Mouse (Mus musculus): ENCODE measurements around the gene Mtr. TPM values are rescaled to one million over a fixed set of nuclear protein-coding genes. Genes with fewer than 3 reads are reported as not detected.
A peak's percentile ranks its signal among the peaks of the same experiment; 100 is the strongest.

Gene Mtr
- polyA plus RNA-seq, 1 experiment: 8.8 TPM

DNA sequence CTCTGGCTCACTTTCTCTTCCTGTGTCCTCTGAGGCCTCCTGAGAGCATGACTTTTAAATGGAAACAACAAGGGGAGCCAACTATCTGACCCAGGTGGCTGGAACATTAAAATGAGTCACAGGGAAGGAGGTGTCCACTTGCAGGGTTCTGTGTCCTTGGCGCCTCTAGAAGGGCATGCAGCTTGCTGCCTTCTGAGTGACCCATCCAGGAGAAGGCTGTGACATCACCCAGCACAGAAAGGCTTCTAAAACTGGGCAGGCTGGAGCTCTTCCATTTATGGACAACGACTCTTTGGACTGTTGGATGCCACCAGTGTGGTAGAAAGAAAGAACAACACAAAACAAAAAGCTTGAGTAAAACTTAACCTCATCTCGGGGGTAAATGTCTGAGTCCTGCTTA is 25.9 kb upstream of the Mtr start:
- no peaks in the 10 kb centered on the region for H3K4me1 ChIP-seq (ENCODE audit: control insufficient read depth, insufficient read depth, low read length)
- TF ChIP-seq CTCF (IDR thresholded peaks at IDR 0.05; ENCODE audit: extremely low read depth, insufficient read depth, low read length) (no peak), POLR2A (IDR thresholded peaks at IDR 0.05; ENCODE audit: extremely low read depth, insufficient read depth, low read length) (no peak)
- H3K4me3 ChIP-seq (ENCODE audit: insufficient read depth, low read length): no peak overlapping the region
- H3K27ac ChIP-seq (ENCODE audit: insufficient read depth, low read length): no peak overlapping the region

- no peak overlapping the region for H3K27ac ChIP-seq (ENCODE audit: insufficient read depth, low read length)
- TF ChIP-seq CTCF (IDR thresholded peaks at IDR 0.05; ENCODE audit: extremely low read depth, insufficient read depth, low read length): no peak
- TF ChIP-seq POLR2A (IDR thresholded peaks at IDR 0.05; ENCODE audit: extremely low read depth, insufficient read depth, low read length): no peak
Measured at GRCm38 (mm10) chr13:12274721-12275120, 16.8 kb upstream of the Mtr start.

GRCm38 (mm10) chr13:12274220-12274619 is 16.3 kb upstream of the Mtr start:
- Histone ChIP-seq H3K4me1 (ENCODE audit: control insufficient read depth, insufficient read depth, low read length) (no peaks in the 10 kb centered on the region), H3K27ac (ENCODE audit: insufficient read depth, low read length) (no peak overlapping the region), H3K4me3 (ENCODE audit: insufficient read depth, low read length) (no peak overlapping the region)
- TF ChIP-seq POLR2A (IDR thresholded peaks at IDR 0.05; ENCODE audit: extremely low read depth, insufficient read depth, low read length): no peak
- no peak for TF ChIP-seq CTCF (IDR thresholded peaks at IDR 0.05; ENCODE audit: extremely low read depth, insufficient read depth, low read length)

More at GRCm38 (mm10) chr13:12274721-12275120, 16.8 kb upstream of the Mtr start:
- Histone ChIP-seq H3K4me1 (ENCODE audit: control insufficient read depth, insufficient read depth, low read length) (no peaks in the 10 kb centered on the region), H3K4me3 (ENCODE audit: insufficient read depth, low read length) (no peak overlapping the region)

DNA sequence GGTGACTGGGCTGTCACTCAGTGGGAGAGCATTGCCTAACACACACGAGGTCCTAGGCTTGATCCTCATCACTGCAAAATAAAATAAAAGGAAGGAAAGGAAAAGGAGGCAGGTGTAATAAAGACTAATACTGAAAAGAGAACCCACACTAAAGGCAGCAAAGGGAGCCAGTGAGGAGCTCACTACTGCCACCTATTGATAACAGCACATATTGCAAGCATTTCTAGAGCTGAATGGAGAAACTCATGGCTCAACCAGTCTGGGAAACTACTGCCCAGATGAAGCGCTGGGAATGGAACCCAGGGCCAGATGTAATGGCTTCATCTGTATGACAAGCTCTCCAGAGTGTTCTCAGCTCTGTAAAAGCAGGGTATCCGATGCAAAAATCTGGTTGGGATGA is 15.0 kb upstream of the Mtr start:
- Histone ChIP-seq H3K4me3 (ENCODE audit: insufficient read depth, low read length) (no peak overlapping the region), H3K4me1 (ENCODE audit: control insufficient read depth, insufficient read depth, low read length) (no peaks in the 10 kb centered on the region), H3K27ac (ENCODE audit: insufficient read depth, low read length) (no peak overlapping the region)
- TF ChIP-seq CTCF (IDR thresholded peaks at IDR 0.05; ENCODE audit: extremely low read depth, insufficient read depth, low read length): peak; percentile 67
- no peak for TF ChIP-seq POLR2A (IDR thresholded peaks at IDR 0.05; ENCODE audit: extremely low read depth, insufficient read depth, low read length)

- TF ChIP-seq POLR2A (IDR thresholded peaks at IDR 0.05; ENCODE audit: extremely low read depth, insufficient read depth, low read length) (no peak), CTCF (IDR thresholded peaks at IDR 0.05; ENCODE audit: extremely low read depth, insufficient read depth, low read length) (no peak)
- Histone ChIP-seq H3K27ac (ENCODE audit: insufficient read depth, low read length) (no peak overlapping the region), H3K4me1 (ENCODE audit: control insufficient read depth, insufficient read depth, low read length) (no peaks in the 10 kb centered on the region), H3K4me3 (ENCODE audit: insufficient read depth, low read length) (no peak overlapping the region)
Measured at GRCm38 (mm10) chr13:12267971-12268370, 10.1 kb upstream of the Mtr start.

DNA sequence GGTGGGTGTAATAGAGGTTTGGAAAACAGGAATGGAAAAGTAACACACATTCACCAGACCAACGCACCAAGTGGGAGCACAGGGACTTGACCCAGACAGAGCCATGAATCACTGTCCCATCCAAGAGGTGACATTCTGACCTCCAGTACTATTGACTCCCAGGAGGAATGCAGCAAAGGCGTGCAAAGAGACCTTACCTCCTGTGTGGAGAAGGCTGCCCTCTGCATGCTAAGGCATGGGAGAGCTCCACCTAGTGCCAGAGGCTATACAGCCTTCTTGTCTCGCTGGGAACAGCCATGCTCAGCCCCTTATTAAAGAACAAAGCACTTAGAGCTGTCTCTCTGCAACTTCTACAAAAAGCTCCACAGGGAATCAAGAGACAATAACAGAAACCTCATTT is 9.2 kb upstream of the Mtr start:
- no peaks in the 10 kb centered on the region for H3K4me1 ChIP-seq (ENCODE audit: control insufficient read depth, insufficient read depth, low read length)
- H3K4me3 ChIP-seq (ENCODE audit: insufficient read depth, low read length): no peak overlapping the region
- no peak overlapping the region for H3K27ac ChIP-seq (ENCODE audit: insufficient read depth, low read length)
- peak; percentile 29; the same call in 1 of the 2 replicates for TF ChIP-seq CTCF (IDR thresholded peaks at IDR 0.05; ENCODE audit: extremely low read depth, insufficient read depth, low read length)
- no peak for TF ChIP-seq POLR2A (IDR thresholded peaks at IDR 0.05; ENCODE audit: extremely low read depth, insufficient read depth, low read length)

- no peak for TF ChIP-seq CTCF (IDR thresholded peaks at IDR 0.05; ENCODE audit: extremely low read depth, insufficient read depth, low read length)
- no peak for TF ChIP-seq POLR2A (IDR thresholded peaks at IDR 0.05; ENCODE audit: extremely low read depth, insufficient read depth, low read length)
- no peak overlapping the region for H3K27ac ChIP-seq (ENCODE audit: insufficient read depth, low read length)
- H3K4me3 ChIP-seq (ENCODE audit: insufficient read depth, low read length): no peak overlapping the region
- no peaks in the 10 kb centered on the region for H3K4me1 ChIP-seq (ENCODE audit: control insufficient read depth, insufficient read depth, low read length)
Measured at GRCm38 (mm10) chr13:12263996-12264395, 6.1 kb upstream of the Mtr start.

- Histone ChIP-seq H3K4me1 (ENCODE audit: control insufficient read depth, insufficient read depth, low read length) (peaks cover 5% of the 10 kb centered on the region; the same call in 1 of the 2 replicates), H3K27ac (ENCODE audit: insufficient read depth, low read length) (no peak overlapping the region), H3K4me3 (ENCODE audit: insufficient read depth, low read length) (no peak overlapping the region)
- TF ChIP-seq POLR2A (IDR thresholded peaks at IDR 0.05; ENCODE audit: extremely low read depth, insufficient read depth, low read length) (no peak), CTCF (IDR thresholded peaks at IDR 0.05; ENCODE audit: extremely low read depth, insufficient read depth, low read length) (no peak)
Measured at GRCm38 (mm10) chr13:12261505-12261904, 3.6 kb upstream of the Mtr start.

DNA sequence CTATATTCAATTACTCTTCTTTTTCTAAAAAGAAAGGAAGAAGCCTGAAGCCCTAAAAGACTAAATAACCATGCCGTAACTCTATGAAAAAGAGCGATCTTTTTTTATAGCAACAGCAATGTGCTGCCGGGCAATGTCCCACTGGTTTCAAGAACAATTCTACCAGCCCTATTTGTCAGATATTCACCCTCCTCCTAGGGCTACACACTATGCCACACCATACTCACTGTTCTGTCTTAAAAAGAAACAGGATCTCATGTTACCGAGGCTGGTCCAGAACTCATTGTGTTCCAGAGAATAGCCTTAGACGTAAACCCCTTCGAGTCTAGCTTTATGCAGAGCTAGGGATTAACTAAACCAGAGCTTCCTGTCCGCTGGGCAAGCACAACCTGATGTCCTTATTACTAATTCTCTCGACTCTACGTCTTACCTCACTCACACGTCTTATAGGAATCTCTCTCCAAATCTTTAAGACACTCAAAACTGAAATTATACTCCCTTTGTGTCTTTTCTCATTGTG is 982 bp downstream of the Mtr start:
- Histone ChIP-seq H3K27ac (ENCODE audit: insufficient read depth, low read length) (no peak overlapping the region), H3K4me3 (ENCODE audit: insufficient read depth, low read length) (peak overlapping the region; percentile 87), H3K4me1 (ENCODE audit: control insufficient read depth, insufficient read depth, low read length) (peaks cover 5% of the 10 kb centered on the region; the same call in 1 of the 2 replicates)
- TF ChIP-seq CTCF (IDR thresholded peaks at IDR 0.05; ENCODE audit: extremely low read depth, insufficient read depth, low read length) (no peak), POLR2A (IDR thresholded peaks at IDR 0.05; ENCODE audit: extremely low read depth, insufficient read depth, low read length) (no peak)

DNA sequence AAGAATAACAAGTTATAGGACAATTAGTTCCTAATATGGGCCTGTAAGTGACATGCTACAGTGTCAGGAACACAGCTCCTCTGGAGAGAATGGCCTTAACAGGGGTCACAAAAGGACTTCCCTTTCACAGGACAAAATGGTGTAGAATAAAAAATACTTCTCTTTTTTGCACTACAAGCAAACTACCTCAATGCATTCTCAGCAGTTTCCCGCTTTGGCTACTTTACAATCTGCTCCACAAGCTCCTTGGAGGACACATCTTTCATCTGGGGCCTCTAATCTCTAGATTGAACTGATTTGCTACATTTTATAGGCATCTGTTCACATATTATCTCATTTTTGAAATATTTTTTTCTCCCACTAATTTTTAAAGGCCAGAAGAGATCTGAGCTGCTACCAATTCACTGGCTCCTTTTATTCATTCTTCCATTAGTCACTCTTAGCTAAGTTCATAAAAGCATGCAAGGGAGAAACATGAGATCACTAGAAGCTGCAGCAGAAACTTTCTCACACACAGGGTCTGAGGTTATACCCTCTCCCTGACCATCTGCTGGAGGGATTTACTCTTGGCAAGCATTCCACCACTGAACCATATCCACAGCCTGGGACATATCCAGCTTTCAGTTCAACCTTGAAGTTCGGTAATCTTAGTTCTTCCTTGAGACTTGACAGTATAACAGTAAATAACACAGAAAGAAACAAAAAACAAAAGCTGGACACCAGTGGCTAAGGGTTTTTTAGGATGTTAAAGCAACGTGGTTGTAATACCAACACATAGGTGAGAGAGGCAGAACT is 1.8 kb downstream of the Mtr start:
- no peak overlapping the region; the same call in 1 of the 2 replicates for H3K4me3 ChIP-seq (ENCODE audit: insufficient read depth, low read length)
- peaks cover 5% of the 10 kb centered on the region; the same call in 1 of the 2 replicates for H3K4me1 ChIP-seq (ENCODE audit: control insufficient read depth, insufficient read depth, low read length)
- no peak for TF ChIP-seq POLR2A (IDR thresholded peaks at IDR 0.05; ENCODE audit: extremely low read depth, insufficient read depth, low read length)
- no peak for TF ChIP-seq CTCF (IDR thresholded peaks at IDR 0.05; ENCODE audit: extremely low read depth, insufficient read depth, low read length)
- H3K27ac ChIP-seq (ENCODE audit: insufficient read depth, low read length): no peak overlapping the region
